In genomic region chr3:116594076-116594727, GRCm38 (mm10) we compare ENCODE assay signal across 8 mouse cellular contexts. TPM values are rescaled to one million over a fixed set of nuclear protein-coding genes. Genes with fewer than 3 reads are reported as not detected.
DNase-seq lines count a peak whose midpoint lies in the region; ATAC-seq and TF ChIP-seq lines count a peak whose summit lies in the region.

No protein-coding gene starts in this region.

- 1% methylated on average over 22 of the region's 22 CpGs for WGBS in limb, embryonic 14.5 days
- under 1% methylated on average over 22 of the region's 22 CpGs for WGBS in small intestine, adult 2 months

- TF ChIP-seq CTCF in left cerebral cortex, adult 2 months (IDR thresholded peaks at IDR 0.05) = peak; percentile 23
- TF ChIP-seq CTCF in small intestine, adult 2 months (IDR thresholded peaks at IDR 0.05; ENCODE audit: extremely low read depth, insufficient read length, insufficient replicate concordance, low read depth, low read length) = peak; percentile 25; the same call in 1 of the 2 replicates

- peak overlapping the region; percentile 87 for H3K27ac ChIP-seq in left cerebral cortex, adult 2 months
- peak overlapping the region; percentile 79 for H3K27ac ChIP-seq in limb, embryonic 14.5 days (replicated peaks; ENCODE audit: low read depth, low read length)
- peak overlapping the region; percentile 55 for H3K27ac ChIP-seq in small intestine, adult 2 months (ENCODE audit: insufficient read depth, low read depth, low read length)

- no peak for DNase-seq in left cerebral cortex, adult 2 months (ENCODE audit: extremely low spot score in 1 of 2, low spot score in 2 of 2)
- DNase-seq in left cerebral cortex, adult 11 months (ENCODE audit: low spot score) = no peak
- peak; percentile 58 for DNase-seq in limb, embryonic 14.5 days (ENCODE audit: low spot score)
- DNase-seq in cerebellum, adult 8-10 months = no peak
- DNase-seq in cerebellum, postnatal 14 days = no peak

- H3K4me1 ChIP-seq in erythroblast, embryonic 14.5 days (ENCODE audit: control insufficient read depth) = peaks cover 35% of the 10 kb centered on the region
- 0 out of 2 replicates have a peak, but pooled peaks cover 2% of the 10 kb centered on the region for H3K4me1 ChIP-seq in limb, embryonic 14.5 days (ENCODE audit: control insufficient read depth, insufficient read depth, low read length)
- peaks cover 2% of the 10 kb centered on the region; the same call in 1 of the 2 replicates for H3K4me1 ChIP-seq in small intestine, adult 2 months (ENCODE audit: control insufficient read depth, insufficient read depth, insufficient read length, low read length)

- peak; percentile 25 for ATAC-seq in activated CD4-positive, CD25-positive, alpha-beta regulatory T cell, adult 4 months
- peak; percentile 64 for ATAC-seq in limb, embryonic 14.5 days (ENCODE audit: low FRiP score, low read depth)

- peak overlapping the region; percentile 48 for H3K4me2 ChIP-seq in limb, embryonic 14.5 days (replicated peaks; ENCODE audit: low read depth, low read length, severe bottlenecking)

- intact Hi-C loops in left cerebral cortex, adult 2 months (cut with DNase I) = loop anchor here (1.0 to 5.0 kb wide), 4 partner anchors 68 to 155 kb away; partner anchors contain the start of genes Mfsd14a, Rtca and Slc35a3

- H3K9me3 ChIP-seq in erythroblast, embryonic 14.5 days (ENCODE audit: control insufficient read depth, low read length) = no peaks in the 10 kb centered on the region
- no peaks in the 10 kb centered on the region for H3K9me3 ChIP-seq in limb, embryonic 14.5 days (ENCODE audit: control insufficient read depth, low read length)

- H3K36me3 ChIP-seq in erythroblast, embryonic 14.5 days (ENCODE audit: control insufficient read depth) = peaks cover 47% of the 10 kb centered on the region
- H3K36me3 ChIP-seq in limb, embryonic 14.5 days (ENCODE audit: control insufficient read depth, insufficient read depth, low read length) = peaks cover 27% of the 10 kb centered on the region
- peaks cover 16% of the 10 kb centered on the region for H3K36me3 ChIP-seq in small intestine, adult 2 months (ENCODE audit: control insufficient read depth, insufficient read depth, low read length)

- no peaks in the 10 kb centered on the region for H3K27me3 ChIP-seq in erythroblast, embryonic 14.5 days (ENCODE audit: control insufficient read depth)
- no peaks in the 10 kb centered on the region for H3K27me3 ChIP-seq in limb, embryonic 14.5 days (ENCODE audit: control insufficient read depth, insufficient read depth, low read length)
- no peaks in the 10 kb centered on the region for H3K27me3 ChIP-seq in small intestine, adult 2 months (ENCODE audit: control insufficient read depth, insufficient read depth, low read length)

- H3K9ac ChIP-seq in limb, embryonic 14.5 days (ENCODE audit: low read depth, low read length, severe bottlenecking) = peak overlapping the region; percentile 65

- no peak for TF ChIP-seq POLR2A in limb, embryonic 14.5 days (IDR thresholded peaks at IDR 0.05; ENCODE audit: borderline replicate concordance, extremely low read depth, insufficient read depth, insufficient read length)
- TF ChIP-seq POLR2A in small intestine, adult 2 months (IDR thresholded peaks at IDR 0.05; ENCODE audit: low read depth, low read length) = no peak

- H3K4me3 ChIP-seq in left cerebral cortex, adult 2 months = peak overlapping the region; percentile 93
- peak overlapping the region; percentile 74 for H3K4me3 ChIP-seq in erythroblast, embryonic 14.5 days (replicated peaks)
- H3K4me3 ChIP-seq in limb, embryonic 14.5 days (replicated peaks; ENCODE audit: low read length) = peak overlapping the region; percentile 66
- peak overlapping the region; percentile 87 for H3K4me3 ChIP-seq in small intestine, adult 2 months (ENCODE audit: low read depth, low read length)

RNA-seq across cellular contexts. Expression of gene Sass6, which starts 0.6 kb away (rescaled TPM):
- 1 to 10 TPM; 5.9 to 8.1 TPM for total RNA-seq in left cerebral cortex, adult 2 months (2021)
- 10 to 100 TPM; 11.0 to 12.8 TPM for polyA plus RNA-seq in activated CD4-positive, CD25-positive, alpha-beta regulatory T cell, adult 4 months (2017; shearing (Covaris generic))
- 1.1 and 1.4 TPM in 2 replicates for polyA plus RNA-seq in erythroblast, embryonic 14.5 days (2012)
- 8.9 and 11.6 TPM in 2 replicates for polyA plus RNA-seq in limb, embryonic 14.5 days (2012; rRNA removed)
- 15.7 and 17.2 TPM in 2 replicates for polyA plus RNA-seq in limb, embryonic 14.5 days (2014; fragmentation: Nextera tagmentation; extraction: Ambion mirVana)
- polyA plus RNA-seq in small intestine, adult 2 months (2012; rRNA removed) = 0.11 and 1.2 TPM in 2 replicates

RNA-seq across cellular contexts. Expression of gene Trmt13, which starts 20.2 kb away (rescaled TPM):
- total RNA-seq in left cerebral cortex, adult 2 months (2021) = 10 to 100 TPM; 17.4 to 19.4 TPM
- polyA plus RNA-seq in activated CD4-positive, CD25-positive, alpha-beta regulatory T cell, adult 4 months (2017; shearing (Covaris generic)) = 10 to 100 TPM; 31.3 TPM
- 0.10 and 0.17 TPM in 2 replicates for polyA plus RNA-seq in erythroblast, embryonic 14.5 days (2012)
- polyA plus RNA-seq in limb, embryonic 14.5 days (2012; rRNA removed) = 27.7 and 34.9 TPM in 2 replicates
- polyA plus RNA-seq in limb, embryonic 14.5 days (2014; fragmentation: Nextera tagmentation; extraction: Ambion mirVana) = 25.8 and 25.9 TPM in 2 replicates
- 0.58 and 1.2 TPM in 2 replicates for polyA plus RNA-seq in small intestine, adult 2 months (2012; rRNA removed)

RNA-seq across cellular contexts. Expression of gene Lrrc39, which starts 31.4 kb away (rescaled TPM):
- not detected for total RNA-seq in left cerebral cortex, adult 2 months (2021)
- polyA plus RNA-seq in activated CD4-positive, CD25-positive, alpha-beta regulatory T cell, adult 4 months (2017; shearing (Covaris generic)) = 1 to 10 TPM in 1 of 2 experiments, under 1 TPM in 1; 0.82 to 1.2 TPM
- 0.01 TPM in 1 of 2 replicates, not detected in the other for polyA plus RNA-seq in erythroblast, embryonic 14.5 days (2012)
- 0.83 and 1.0 TPM in 2 replicates for polyA plus RNA-seq in limb, embryonic 14.5 days (2012; rRNA removed)
- 1.1 TPM in 2 replicates for polyA plus RNA-seq in limb, embryonic 14.5 days (2014; fragmentation: Nextera tagmentation; extraction: Ambion mirVana)
- polyA plus RNA-seq in small intestine, adult 2 months (2012; rRNA removed) = 0.10 and 0.18 TPM in 2 replicates

Comparison
In these comparisons a context has a peak if more than half of its experiments do, and no peak if none do; other contexts are left out.
1. RNA of gene Trmt13, which starts 20.2 kb away (polyA plus RNA-seq): 25.8 to 34.9 TPM in limb, embryonic 14.5 days and 31.3 TPM in activated CD4-positive, CD25-positive, alpha-beta regulatory T cell, adult 4 months; 0.58 to 1.2 TPM in small intestine, adult 2 months and 0.10 to 0.17 TPM in erythroblast, embryonic 14.5 days; every median in the first group is over 10 times any median in the second.
2. Peak in every context shown above with its lines, with median percentiles within 50 percentile points of each other: H3K27ac ChIP-seq and H3K4me3 ChIP-seq.